Mouse (Mus musculus) heart, postnatal 36 days (tissue): ENCODE data around the gene F11r. TPM values are rescaled to one million over a fixed set of nuclear protein-coding genes. Genes with fewer than 3 reads are reported as not detected.

Experiments used
- DNase-seq, 2 experiments: peaks; one replicate each; pipeline ENCODE4 v3.0.0; 2021 to 2022
- intact Hi-C: fragments of 180-260 bp; cut with DNase I; formaldehyde crosslinking; loops from one replicate; pipeline ENCODE4 v1.15.1; 2025
- total RNA-seq, 2 experiments: library from RNA; stranded (reverse); gene quantifications; 2 replicates each; pipeline ENCODE4 v1.2.3; 2021

F11r gene
- total RNA-seq, 2 experiments from 2014 or later = 38.7 to 43.2 TPM

GRCm38 (mm10) chr1:171503250-171503591 is 65.9 kb downstream of the F11r start, which contains the start of gene Alyref2:
Gene Alyref2 (plus strand): TSS chr1:171503478.
- DNase-seq = peak; percentile 91
- intact Hi-C loops = loop anchor here (1.0 to 5.0 kb wide), 3 partner anchors 64 to 331 kb away; no protein-coding TSS in a partner anchor

DNA sequence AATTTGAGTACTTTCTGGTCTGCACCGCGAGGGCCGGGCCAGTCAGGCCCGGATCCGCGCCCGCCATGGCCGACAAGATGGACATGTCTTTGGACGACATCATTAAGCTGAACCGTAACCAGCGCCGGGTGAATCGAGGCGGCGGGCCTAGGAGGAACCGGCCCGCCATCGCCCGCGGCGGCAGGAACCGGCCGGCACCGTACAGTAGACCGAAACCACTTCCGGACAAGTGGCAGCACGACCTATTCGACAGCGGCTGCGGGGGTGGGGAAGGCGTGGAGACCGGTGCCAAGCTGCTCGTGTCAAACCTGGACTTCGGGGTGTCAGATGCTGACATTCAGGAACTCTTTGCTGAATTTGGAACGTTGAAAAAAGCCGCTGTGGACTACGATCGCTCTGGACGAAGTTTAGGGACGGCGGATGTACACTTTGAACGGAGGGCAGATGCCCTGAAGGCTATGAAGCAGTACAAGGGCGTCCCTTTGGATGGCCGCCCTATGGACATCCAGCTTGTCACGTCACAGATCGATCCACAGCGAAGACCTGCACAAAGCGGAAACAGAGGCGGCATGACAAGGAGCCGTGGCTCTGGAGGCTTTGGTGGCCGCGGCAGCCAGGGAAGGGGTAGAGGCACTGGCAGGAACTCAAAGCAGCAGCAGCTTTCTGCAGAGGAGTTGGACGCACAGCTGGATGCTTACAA is 66.4 kb downstream of the F11r start:
- intact Hi-C loops = loop anchor here (1.0 to 5.0 kb wide), 3 partner anchors 64 to 331 kb away; no protein-coding TSS in a partner anchor
- peak in 1 of 2 experiments; percentile 72 for DNase-seq

DNA sequence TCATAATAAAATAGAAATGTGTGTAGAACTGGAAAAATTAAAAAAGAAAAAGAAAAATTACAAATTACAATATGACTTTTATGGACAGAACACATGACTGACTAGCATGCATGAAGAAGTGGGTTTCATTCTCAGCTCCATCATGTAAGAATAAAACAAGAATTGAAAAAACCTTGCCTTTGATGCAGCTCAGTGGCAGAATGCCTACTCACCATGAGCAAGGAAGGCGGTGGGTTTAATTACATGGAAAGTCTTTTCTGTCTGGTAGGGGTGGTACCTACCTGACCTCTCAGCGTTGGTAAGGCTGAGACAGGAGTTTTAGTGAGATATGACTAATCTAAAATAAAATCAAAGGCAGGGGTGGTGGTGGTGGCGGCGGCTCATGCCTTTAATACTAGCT is 67.3 kb downstream of the F11r start:
- no peak for DNase-seq
- intact Hi-C loops = loop anchor here (5.0 kb wide), 1 partner anchor 332 kb away; no protein-coding TSS in a partner anchor

DNA sequence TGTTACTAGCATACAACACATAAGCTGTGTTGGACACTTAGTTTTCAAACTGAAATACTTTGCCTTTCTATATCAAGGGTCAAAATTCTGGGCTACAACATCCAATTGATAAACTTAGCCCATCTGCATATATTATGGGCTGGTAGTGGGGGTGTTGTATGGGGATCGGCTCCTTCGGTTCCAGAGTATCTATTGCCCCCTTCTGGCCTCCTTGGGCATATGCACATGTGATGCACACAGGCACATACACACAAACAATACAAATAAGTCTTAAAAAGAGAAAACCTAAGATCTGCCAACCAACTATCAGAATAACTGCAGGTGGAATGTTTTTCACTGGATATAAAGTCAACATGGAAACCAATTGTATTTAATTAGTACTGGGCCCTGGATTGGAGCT is 75.9 kb downstream of the F11r start:
- no peak for DNase-seq
- intact Hi-C loops = loop anchor here (2.0 kb wide), 1 partner anchor 26 kb away; no protein-coding TSS in a partner anchor

DNA sequence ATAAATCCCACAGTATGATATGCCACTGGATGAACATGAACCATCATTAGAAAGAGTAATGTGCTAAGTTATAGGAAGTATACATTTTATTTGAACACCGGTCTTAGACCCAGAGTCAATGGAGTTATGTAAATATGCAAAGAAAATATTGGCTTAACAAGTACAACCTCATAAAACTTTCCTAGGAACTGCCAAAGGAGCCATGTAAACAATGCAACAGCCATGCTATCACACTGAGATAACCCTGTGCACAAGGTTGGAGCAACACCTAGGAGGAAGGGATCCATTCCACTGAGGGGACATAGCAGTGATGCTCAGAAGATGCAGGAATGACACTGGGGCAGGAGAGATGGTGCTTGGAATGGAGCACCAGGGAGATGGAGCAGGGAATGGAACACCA is 76.4 kb downstream of the F11r start:
- DNase-seq = no peak
- intact Hi-C loops = loop anchor here (2.0 kb wide), 1 partner anchor 25 kb away; no protein-coding TSS in a partner anchor

Other genes with a start within 250 kb of the F11r start
- 100 to 1,000 TPM; 222 to 295 TPM for gene Pcp4l1, start 241.3 kb upstream of the F11r start, total RNA-seq
- under 1 TPM in 1 of 2 experiments, not detected in 1; 0.08 TPM for gene Nr1i3, start 223.6 kb upstream of the F11r start, total RNA-seq
- gene Tomm40l, start 215.0 kb upstream of the F11r start, total RNA-seq = 10 to 100 TPM; 81.8 to 82.7 TPM
- gene Apoa2, start 212.5 kb upstream of the F11r start, total RNA-seq = 1 to 10 TPM in 1 of 2 experiments, under 1 TPM in 1; 0.75 to 2.0 TPM
- gene Fcer1g, start 203.2 kb upstream of the F11r start, total RNA-seq = 10 to 100 TPM; 13.3 to 16.3 TPM
- under 1 TPM; 0.50 to 0.92 TPM for gene Adamts4, start 187.1 kb upstream of the F11r start, total RNA-seq
- 1,000 to 10,000 TPM; 1,421 to 1,530 TPM for gene Ndufs2, start 186.1 kb upstream of the F11r start, total RNA-seq
- gene B4galt3, start 167.2 kb upstream of the F11r start, total RNA-seq = 10 to 100 TPM; 14.5 to 19.7 TPM
- 10 to 100 TPM; 13.2 to 14.2 TPM for gene Ppox, start 156.3 kb upstream of the F11r start, total RNA-seq
- gene Usp21, start 149.5 kb upstream of the F11r start, total RNA-seq = 10 to 100 TPM; 22.1 to 22.3 TPM
- gene Ufc1, start 142.5 kb upstream of the F11r start, total RNA-seq = 10 to 100 TPM; 84.9 to 88.8 TPM
- gene Dedd, start 108.4 kb upstream of the F11r start, total RNA-seq = 10 to 100 TPM; 21.3 to 24.2 TPM
- 10 to 100 TPM; 27.7 to 28.4 TPM for gene Nit1, start 91.9 kb upstream of the F11r start, total RNA-seq
- 10 to 100 TPM; 79.4 to 95.6 TPM for gene Pfdn2, start 91.9 kb upstream of the F11r start, total RNA-seq
- not detected for gene Klhdc9, start 76.7 kb upstream of the F11r start, total RNA-seq
- under 1 TPM; 0.08 to 0.30 TPM for gene Nectin4, start 67.4 kb upstream of the F11r start, total RNA-seq
- 1 to 10 TPM; 2.7 to 2.9 TPM for gene Arhgap30, start 48.6 kb upstream of the F11r start, total RNA-seq
- 10 to 100 TPM; 41.0 to 52.1 TPM for gene Usf1, start 26.2 kb upstream of the F11r start, total RNA-seq
- gene Tstd1, start 18.7 kb upstream of the F11r start, total RNA-seq = 1 to 10 TPM; 1.2 to 1.6 TPM
- gene Alyref2, start 65.9 kb downstream of the F11r start, total RNA-seq = 1 to 10 TPM; 2.1 to 3.3 TPM
- gene Itln1, start 97.8 kb downstream of the F11r start, total RNA-seq = not detected
- under 1 TPM; 0.38 to 0.50 TPM for gene Cd244a, start 121.7 kb downstream of the F11r start, total RNA-seq
- gene Ly9, start 169.9 kb downstream of the F11r start, total RNA-seq = under 1 TPM; 0.19 to 0.38 TPM
- under 1 TPM; 0.28 to 0.38 TPM for gene Slamf7, start 215.5 kb downstream of the F11r start, total RNA-seq
- 1 to 10 TPM; 2.4 to 2.7 TPM for gene Cd48, start 244.5 kb downstream of the F11r start, total RNA-seq